Mouse (Mus musculus): ENCODE data around the gene Scgb3a1.

- TF ChIP-seq POLR2A (IDR thresholded peaks at IDR 0.05; ENCODE audit: low read depth, low read length) (no peak), CTCF (IDR thresholded peaks at IDR 0.05; ENCODE audit: extremely low read depth, insufficient read length, insufficient replicate concordance, low read depth, low read length) (no peak)
These were observed 21.0 kb downstream of the Scgb3a1 start for GRCm38 (mm10) chr11:49684237-49684973.
